Comparison of ENCODE assay signal across 33 mouse cellular contexts in the genomic region with DNA sequence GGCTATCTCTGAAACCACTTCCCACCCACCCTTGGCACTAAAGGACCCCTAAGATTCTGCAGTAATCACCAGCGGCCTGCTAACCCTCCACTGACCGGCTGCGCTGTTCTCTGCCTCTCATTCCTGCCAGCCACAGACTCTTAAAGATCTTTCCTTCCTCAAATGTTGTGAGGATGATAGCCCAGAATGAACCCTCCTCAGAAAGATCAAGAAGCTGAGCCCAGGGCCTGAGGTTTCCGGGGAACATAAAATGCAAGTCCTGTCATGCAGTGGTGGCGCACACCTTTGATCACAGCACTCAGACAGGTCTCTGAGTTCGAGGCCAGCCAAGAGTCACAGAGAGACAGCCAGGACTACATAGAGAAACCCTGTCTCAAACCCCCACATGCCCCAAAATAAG. TPM values are rescaled to one million over a fixed set of nuclear protein-coding genes. Genes with fewer than 3 reads are reported as not detected.
A peak's percentile ranks its signal among the peaks of the same experiment; 100 is the strongest.
DNase-seq lines count a peak whose midpoint lies in the region; ATAC-seq and TF ChIP-seq lines count a peak whose summit lies in the region.
"Had no signal": no experiment of that assay in that cellular context is flagged by ENCODE, and none has a peak within 500 bp of the region (broad histone marks: within the 10 kb centered on the region; RNA-seq: fewer than 3 reads in every experiment).

No protein-coding gene starts in this region.

- H3K36me3 ChIP-seq in spleen, adult 2 months (ENCODE audit: control insufficient read depth, insufficient read depth, low read length), result no peaks in the 10 kb centered on the region
- no peaks in the 10 kb centered on the region for H3K36me3 ChIP-seq in liver, embryonic 14.5 days (replicated peaks; ENCODE audit: control insufficient read depth, insufficient read depth, low read depth)
- no peaks in the 10 kb centered on the region for H3K36me3 ChIP-seq in midbrain, embryonic 13.5 days
- H3K36me3 ChIP-seq in limb, embryonic 10.5 days, result no peaks in the 10 kb centered on the region
- H3K36me3 ChIP-seq: forebrain, embryonic 12.5 days; hindbrain, embryonic 10.5 days; hindbrain, embryonic 15.5 days; limb, embryonic 13.5 days; neural tube, embryonic 13.5 days; stomach, embryonic 15.5 days had no signal

- no peak for TF ChIP-seq EP300 in liver, embryonic 14.5 days (IDR thresholded peaks at IDR 0.05; ENCODE audit: low read depth)

- TF ChIP-seq POLR2A in spleen, adult 2 months (IDR thresholded peaks at IDR 0.05; ENCODE audit: low read depth, low read length), result no peak

- WGBS in spleen, adult 2 months, result 39% methylated on average over 6 of the region's 6 CpGs
- WGBS in liver, embryonic 14.5 days (ENCODE audit: insufficient replicate concordance), result 26% methylated on average over 6 of the region's 6 CpGs
- 85% methylated on average over 6 of the region's 6 CpGs for WGBS in midbrain, embryonic 13.5 days
- 79% methylated on average over 6 of the region's 6 CpGs for WGBS in limb, embryonic 10.5 days

- H3K4me3 ChIP-seq in spleen, adult 2 months (ENCODE audit: extremely low read depth, insufficient read depth, insufficient read length), result no peak overlapping the region
- no peak overlapping the region for H3K4me3 ChIP-seq in liver, embryonic 14.5 days (ENCODE audit: insufficient read depth in 1 of 2, low read depth in 2 of 2, low read length in 2 of 2)
- H3K4me3 ChIP-seq in midbrain, embryonic 13.5 days (replicated peaks), result no peak overlapping the region
- no peak overlapping the region for H3K4me3 ChIP-seq in limb, embryonic 10.5 days
- H3K4me3 ChIP-seq: forebrain, embryonic 12.5 days; hindbrain, embryonic 10.5 days; hindbrain, embryonic 15.5 days; left cerebral cortex, adult 2 months; limb, embryonic 13.5 days; neural tube, embryonic 13.5 days; stomach, embryonic 15.5 days had no signal

- no peaks in the 10 kb centered on the region for H3K9me3 ChIP-seq in liver, embryonic 14.5 days (ENCODE audit: control insufficient read depth, low read length)
- H3K9me3 ChIP-seq in midbrain, embryonic 13.5 days, result no peaks in the 10 kb centered on the region
- H3K9me3 ChIP-seq in limb, embryonic 10.5 days (replicated peaks), result no peaks in the 10 kb centered on the region
- H3K9me3 ChIP-seq: forebrain, embryonic 12.5 days; hindbrain, embryonic 10.5 days; hindbrain, embryonic 15.5 days; limb, embryonic 13.5 days; neural tube, embryonic 13.5 days; stomach, embryonic 15.5 days had no signal

- peaks cover 16% of the 10 kb centered on the region for H3K4me1 ChIP-seq in spleen, adult 2 months (ENCODE audit: control insufficient read depth, insufficient read depth, insufficient read length)
- peaks cover 28 to 48% of the 10 kb centered on the region in 2 experiments for H3K4me1 ChIP-seq in liver, embryonic 14.5 days (replicated peaks; ENCODE audit: control insufficient read depth in 2 of 2, insufficient read depth in 2 of 2, low read length in 1 of 2)
- H3K4me1 ChIP-seq in midbrain, embryonic 13.5 days (replicated peaks), result no peaks in the 10 kb centered on the region
- H3K4me1 ChIP-seq in limb, embryonic 10.5 days, result no peaks in the 10 kb centered on the region
- H3K4me1 ChIP-seq: forebrain, embryonic 12.5 days; hindbrain, embryonic 10.5 days; hindbrain, embryonic 15.5 days; limb, embryonic 13.5 days; neural tube, embryonic 13.5 days; stomach, embryonic 15.5 days had no signal

- peak overlapping the region; percentile 30 for H3K27ac ChIP-seq in spleen, adult 2 months (ENCODE audit: insufficient read depth, low read length)
- H3K27ac ChIP-seq in liver, embryonic 14.5 days, result no peak overlapping the region; the same call in 1 of the 2 replicates
- no peak overlapping the region for H3K27ac ChIP-seq in midbrain, embryonic 13.5 days
- no peak overlapping the region for H3K27ac ChIP-seq in limb, embryonic 10.5 days
- H3K27ac ChIP-seq: forebrain, embryonic 12.5 days; hindbrain, embryonic 10.5 days; hindbrain, embryonic 15.5 days; left cerebral cortex, adult 2 months; limb, embryonic 13.5 days; neural tube, embryonic 13.5 days; stomach, embryonic 15.5 days had no signal

- no peaks in the 10 kb centered on the region for H3K27me3 ChIP-seq in spleen, adult 2 months (ENCODE audit: control insufficient read depth, insufficient read depth, low read length)
- no peaks in the 10 kb centered on the region for H3K27me3 ChIP-seq in liver, embryonic 14.5 days (ENCODE audit: control insufficient read depth, insufficient read depth, low read length)
- no peaks in the 10 kb centered on the region for H3K27me3 ChIP-seq in midbrain, embryonic 13.5 days
- no peaks in the 10 kb centered on the region for H3K27me3 ChIP-seq in limb, embryonic 10.5 days (ENCODE audit: low read depth, poor library complexity, severe bottlenecking)
- H3K27me3 ChIP-seq: CH12.LX; forebrain, embryonic 12.5 days; hindbrain, embryonic 15.5 days; limb, embryonic 13.5 days; neural tube, embryonic 13.5 days; stomach, embryonic 15.5 days had no signal

- no peak for TF ChIP-seq CTCF in spleen, adult 2 months (IDR thresholded peaks at IDR 0.05; ENCODE audit: extremely low read depth, insufficient read depth, insufficient read length, insufficient replicate concordance)
- no peak for TF ChIP-seq CTCF in liver, embryonic 14.5 days (IDR thresholded peaks at IDR 0.05; ENCODE audit: low read depth)

- peak overlapping the region; percentile 75 for H3K4me2 ChIP-seq in liver, embryonic 14.5 days (ENCODE audit: low read depth)
- H3K4me2 ChIP-seq in midbrain, embryonic 13.5 days (replicated peaks), result no peak overlapping the region
- H3K4me2 ChIP-seq: forebrain, embryonic 12.5 days; heart, embryonic 11.5 days; hindbrain, embryonic 15.5 days; limb, embryonic 13.5 days; midbrain, embryonic 11.5 days; neural tube, embryonic 13.5 days; stomach, embryonic 15.5 days had no signal

- no peak for DNase-seq in spleen, adult 2 months (ENCODE audit: low read depth in 1 of 2, low spot score in 2 of 2)
- no peak for DNase-seq in spleen, postnatal 36 days (ENCODE audit: low spot score in 2 of 2)
- DNase-seq in liver, embryonic 14.5 days (ENCODE audit: low read depth in 3 of 3, low spot score in 3 of 3), result no peak
- no peak for DNase-seq in frontal cortex, postnatal 36 days (ENCODE audit: low spot score in 2 of 2)
- no peak for DNase-seq in limb, embryonic 10.5 days (ENCODE audit: low spot score)
- DNase-seq: adrenal gland, adult 8-10 months; B cell, adult 2 months; cerebellum, adult 18-20 months; cerebellum, postnatal 10 days; forebrain, postnatal 0 days; gastrocnemius, postnatal 14 days; kidney, adult 11 months; kidney, postnatal 14 days; layer of hippocampus, adult 9-11 months; lung, adult 2 months; lung, postnatal 10 days; thymus, postnatal 25 days had no signal

- 0 out of 2 replicates have a peak, but pooled peaks have one; percentile 5 for ATAC-seq in common myeloid progenitor, adult 5-6 weeks (replicated peaks; ENCODE audit: low read depth, poor library complexity, severe bottlenecking)
- no peak for ATAC-seq in liver, embryonic 14.5 days (ENCODE audit: insufficient read depth)
- no peak for ATAC-seq in midbrain, embryonic 13.5 days
- ATAC-seq: forebrain, postnatal 0 days; inflammation-experienced regulatory T-cells, adult 6 months had no signal

- peak overlapping the region; percentile 40 for H3K9ac ChIP-seq in liver, embryonic 14.5 days (replicated peaks)
- no peak overlapping the region for H3K9ac ChIP-seq in midbrain, embryonic 13.5 days (replicated peaks)
- H3K9ac ChIP-seq: forebrain, embryonic 12.5 days; forebrain, postnatal 0 days; hindbrain, embryonic 15.5 days; limb, embryonic 13.5 days; neural tube, embryonic 13.5 days; stomach, embryonic 15.5 days had no signal

RNA-seq across cellular contexts. Expression of a gene that starts 1.8 kb away (rescaled TPM):
- 1.8 and 4.0 TPM in 2 replicates for polyA plus RNA-seq in spleen, adult 2 months (2012; rRNA removed)
- total RNA-seq in common myeloid progenitor, adult 5-6 weeks (2017), result 1.1 and 3.1 TPM in 2 replicates
- polyA plus RNA-seq in liver, embryonic 14.5 days (2012; rRNA removed), result 0.47 and 0.56 TPM in 2 replicates
- 0.30 and 0.33 TPM in 2 replicates for polyA plus RNA-seq in liver, embryonic 14.5 days (2014; fragmentation: Nextera tagmentation; extraction: Ambion mirVana)
- polyA plus RNA-seq in midbrain, embryonic 13.5 days (2015; fragmentation: Nextera tagmentation; extraction: Ambion mirVana), result 0.05 TPM in 1 of 2 replicates, not detected in the other
- polyA plus RNA-seq in limb, embryonic 10.5 days (2016; fragmentation: Nextera tagmentation; extraction: Ambion mirVana), result 0.04 TPM in 1 of 2 replicates, not detected in the other
- polyA plus RNA-seq: embryonic facial prominence, embryonic 14.5 days; forebrain, embryonic 12.5 days; hindbrain, embryonic 10.5 days had no signal

RNA-seq across cellular contexts. Expression of a gene that starts 17.1 kb away (rescaled TPM):
- polyA plus RNA-seq in spleen, adult 2 months (2012; rRNA removed), result 7.5 and 11.0 TPM in 2 replicates
- 0.55 TPM in 1 of 2 replicates, not detected in the other for total RNA-seq in common myeloid progenitor, adult 5-6 weeks (2017)
- polyA plus RNA-seq in liver, embryonic 14.5 days (2012; rRNA removed), result 0.95 and 1.1 TPM in 2 replicates
- polyA plus RNA-seq in liver, embryonic 14.5 days (2014; fragmentation: Nextera tagmentation; extraction: Ambion mirVana), result 1.1 and 1.9 TPM in 2 replicates
- polyA plus RNA-seq in midbrain, embryonic 13.5 days (2015; fragmentation: Nextera tagmentation; extraction: Ambion mirVana), result 1.0 and 1.5 TPM in 2 replicates
- polyA plus RNA-seq in limb, embryonic 10.5 days (2016; fragmentation: Nextera tagmentation; extraction: Ambion mirVana), result 0.41 and 0.76 TPM in 2 replicates
- total RNA-seq: CH12.LX, ES-E14 had no signal
- polyA plus RNA-seq: erythroblast, embryonic 14.5 days had no signal

RNA-seq across cellular contexts. Expression of a gene that starts 20.4 kb away (rescaled TPM):
- 49.3 and 63.1 TPM in 2 replicates for polyA plus RNA-seq in spleen, adult 2 months (2012; rRNA removed)
- 4.5 and 9.2 TPM in 2 replicates for total RNA-seq in common myeloid progenitor, adult 5-6 weeks (2017)
- polyA plus RNA-seq in liver, embryonic 14.5 days (2012; rRNA removed), result 5.0 and 5.3 TPM in 2 replicates
- polyA plus RNA-seq in liver, embryonic 14.5 days (2014; fragmentation: Nextera tagmentation; extraction: Ambion mirVana), result 3.6 and 3.7 TPM in 2 replicates
- 15.6 and 16.8 TPM in 2 replicates for polyA plus RNA-seq in midbrain, embryonic 13.5 days (2015; fragmentation: Nextera tagmentation; extraction: Ambion mirVana)
- 19.8 and 20.0 TPM in 2 replicates for polyA plus RNA-seq in limb, embryonic 10.5 days (2016; fragmentation: Nextera tagmentation; extraction: Ambion mirVana)

RNA-seq across cellular contexts. Expression of a gene that starts 31.2 kb away (rescaled TPM):
- 33.7 and 53.6 TPM in 2 replicates for polyA plus RNA-seq in spleen, adult 2 months (2012; rRNA removed)
- 15.1 and 18.0 TPM in 2 replicates for total RNA-seq in common myeloid progenitor, adult 5-6 weeks (2017)
- polyA plus RNA-seq in liver, embryonic 14.5 days (2012; rRNA removed), result 7.9 and 8.3 TPM in 2 replicates
- 3.5 and 4.0 TPM in 2 replicates for polyA plus RNA-seq in liver, embryonic 14.5 days (2014; fragmentation: Nextera tagmentation; extraction: Ambion mirVana)
- 22.3 and 27.3 TPM in 2 replicates for polyA plus RNA-seq in midbrain, embryonic 13.5 days (2015; fragmentation: Nextera tagmentation; extraction: Ambion mirVana)
- 5.4 and 7.4 TPM in 2 replicates for polyA plus RNA-seq in limb, embryonic 10.5 days (2016; fragmentation: Nextera tagmentation; extraction: Ambion mirVana)

RNA-seq across cellular contexts. Expression of a gene that starts 44.4 kb away (rescaled TPM):
- 32.4 and 33.3 TPM in 2 replicates for polyA plus RNA-seq in spleen, adult 2 months (2012; rRNA removed)
- 53.6 and 123 TPM in 2 replicates for total RNA-seq in common myeloid progenitor, adult 5-6 weeks (2017)
- polyA plus RNA-seq in liver, embryonic 14.5 days (2012; rRNA removed), result 15.9 and 24.7 TPM in 2 replicates
- 4.2 and 7.6 TPM in 2 replicates for polyA plus RNA-seq in liver, embryonic 14.5 days (2014; fragmentation: Nextera tagmentation; extraction: Ambion mirVana)
- 22.5 and 39.4 TPM in 2 replicates for polyA plus RNA-seq in midbrain, embryonic 13.5 days (2015; fragmentation: Nextera tagmentation; extraction: Ambion mirVana)
- 36.3 and 36.8 TPM in 2 replicates for polyA plus RNA-seq in limb, embryonic 10.5 days (2016; fragmentation: Nextera tagmentation; extraction: Ambion mirVana)
